Mouse (Mus musculus): ENCODE results near the gene Gnai3.

The Gnai3 gene

GRCm38 (mm10) chr3:108164091-108164490 lies 18.1 kb upstream of the Gnai3 start:
- DNase-seq (ENCODE audit: low read depth) = no peak

GRCm38 (mm10) chr3:108158383-108159037 lies 12.6 kb upstream of the Gnai3 start:
- DNase-seq (ENCODE audit: low read depth) = no peak

- DNase-seq (ENCODE audit: low read depth) = no peak
Observed at GRCm38 (mm10) chr3:108154656-108155055, 8.7 kb upstream of the Gnai3 start, which contains the start of gene Gpr61. TSS of gene Gpr61 (minus strand) at chr3:108154882.

- no peak for DNase-seq (ENCODE audit: low read depth)
Observed at GRCm38 (mm10) chr3:108152290-108152689, 6.3 kb upstream of the Gnai3 start.

- peak; percentile 95 for DNase-seq (ENCODE audit: low read depth)
Observed at GRCm38 (mm10) chr3:108147386-108148235, 1.7 kb upstream of the Gnai3 start.

- peak; percentile 40 for DNase-seq (ENCODE audit: low read depth)
Observed at GRCm38 (mm10) chr3:108146671-108147070, 725 bp upstream of the Gnai3 start.

- peak; percentile 68 for DNase-seq (ENCODE audit: low read depth)
Observed at GRCm38 (mm10) chr3:108140786-108141185, 5.2 kb downstream of the Gnai3 start.

GRCm38 (mm10) chr3:108139113-108139512 lies 6.8 kb downstream of the Gnai3 start:
- DNase-seq (ENCODE audit: low read depth) = no peak

GRCm38 (mm10) chr3:108134701-108135100 lies 11.2 kb downstream of the Gnai3 start:
- peak; percentile 76 for DNase-seq (ENCODE audit: low read depth)

GRCm38 (mm10) chr3:108132484-108132883 lies 13.5 kb downstream of the Gnai3 start:
- no peak for DNase-seq (ENCODE audit: low read depth)

- DNase-seq (ENCODE audit: low read depth) = no peak
Observed at GRCm38 (mm10) chr3:108131821-108132220, 14.1 kb downstream of the Gnai3 start.

- DNase-seq (ENCODE audit: low read depth) = no peak
Observed at GRCm38 (mm10) chr3:108131216-108131615, 14.7 kb downstream of the Gnai3 start.

GRCm38 (mm10) chr3:108129804-108130203 lies 16.1 kb downstream of the Gnai3 start:
- no peak for DNase-seq (ENCODE audit: low read depth)

GRCm38 (mm10) chr3:108129367-108129766 lies 16.6 kb downstream of the Gnai3 start:
- no peak for DNase-seq (ENCODE audit: low read depth)

- DNase-seq (ENCODE audit: low read depth) = no peak
Observed at GRCm38 (mm10) chr3:108128520-108128919, 17.4 kb downstream of the Gnai3 start.

- no peak for DNase-seq (ENCODE audit: low read depth)
Observed at GRCm38 (mm10) chr3:108126327-108126726, 19.6 kb downstream of the Gnai3 start.

- no peak for DNase-seq (ENCODE audit: low read depth)
Observed at GRCm38 (mm10) chr3:108124131-108124530, 21.8 kb downstream of the Gnai3 start.

- DNase-seq (ENCODE audit: low read depth) = no peak
Observed at GRCm38 (mm10) chr3:108123242-108123641, 22.7 kb downstream of the Gnai3 start.

GRCm38 (mm10) chr3:108121101-108121500 lies 24.8 kb downstream of the Gnai3 start:
- DNase-seq (ENCODE audit: low read depth) = no peak

GRCm38 (mm10) chr3:108117465-108117864 lies 28.5 kb downstream of the Gnai3 start:
- no peak for DNase-seq (ENCODE audit: low read depth)

GRCm38 (mm10) chr3:108113591-108114289 lies 32.2 kb downstream of the Gnai3 start:
- DNase-seq (ENCODE audit: low read depth) = peak; percentile 42

- no peak for DNase-seq (ENCODE audit: low read depth)
Observed at GRCm38 (mm10) chr3:108112666-108113065, 33.3 kb downstream of the Gnai3 start.

- DNase-seq (ENCODE audit: low read depth) = no peak
Observed at GRCm38 (mm10) chr3:108112246-108112645, 33.7 kb downstream of the Gnai3 start.

All from 416B (cell line).